Comparison of ENCODE assay signal across 26 mouse cellular contexts in the genomic region with DNA sequence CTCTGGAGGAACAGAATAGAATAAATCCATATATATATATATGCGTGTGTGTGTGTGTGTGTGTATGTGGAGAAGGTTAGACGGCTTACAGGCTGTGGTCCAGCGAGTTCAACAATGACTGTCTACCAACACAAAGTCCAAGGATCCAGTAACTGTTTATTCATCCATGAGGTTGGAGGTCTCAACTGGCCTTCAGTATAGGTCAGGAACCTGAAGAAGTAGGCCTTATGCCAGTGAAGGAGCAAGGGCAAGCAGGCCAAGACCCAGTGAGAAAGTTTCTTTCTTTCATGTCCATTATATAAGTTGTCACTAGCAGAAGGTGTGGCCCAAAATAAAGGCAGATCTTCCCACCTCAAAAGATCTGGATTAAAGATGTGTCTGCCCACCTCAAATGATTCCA. TPM values are rescaled to one million over a fixed set of nuclear protein-coding genes. Genes with fewer than 3 reads are reported as not detected.
DNase-seq lines count a peak whose midpoint lies in the region; ATAC-seq and TF ChIP-seq lines count a peak whose summit lies in the region.
"Had no signal": no experiment of that assay in that cellular context is flagged by ENCODE, and none has a peak within 500 bp of the region (broad histone marks: within the 10 kb centered on the region; RNA-seq: fewer than 3 reads in every experiment).

No protein-coding gene starts in this region.

- H3K4me1 ChIP-seq in kidney, adult 2 months (ENCODE audit: control insufficient read depth, insufficient read depth, low read length): 0 out of 2 replicates have a peak, but pooled peaks cover 4% of the 10 kb centered on the region
- no peaks in the 10 kb centered on the region for H3K4me1 ChIP-seq in liver, adult 2 months (ENCODE audit: control insufficient read depth, insufficient read depth, low read length)
- H3K4me1 ChIP-seq in liver, embryonic 11.5 days (replicated peaks; ENCODE audit: control insufficient read depth, insufficient read depth, low read length): peaks cover 19% of the 10 kb centered on the region
- peaks cover 23 to 76% of the 10 kb centered on the region in 2 experiments for H3K4me1 ChIP-seq in CH12.LX (ENCODE audit: control insufficient read depth in 1 of 2, insufficient read depth in 2 of 2)

- no peak overlapping the region for H3K4me2 ChIP-seq in liver, embryonic 11.5 days
- H3K4me2 ChIP-seq in CH12.LX (ENCODE audit: insufficient read depth, low read depth, poor library complexity, severe bottlenecking): 0 out of 2 replicates have a peak overlapping the region, but pooled peaks have one; percentile 82
- H3K4me2 ChIP-seq: embryonic facial prominence, embryonic 13.5 days; embryonic facial prominence, embryonic 15.5 days; forebrain, embryonic 12.5 days had no signal

- H3K9me3 ChIP-seq in liver, embryonic 11.5 days (ENCODE audit: control insufficient read depth, low read length): no peaks in the 10 kb centered on the region
- no peaks in the 10 kb centered on the region for H3K9me3 ChIP-seq in CH12.LX (replicated peaks; ENCODE audit: low read length)
- H3K9me3 ChIP-seq: embryonic facial prominence, embryonic 13.5 days; embryonic facial prominence, embryonic 15.5 days; forebrain, embryonic 10.5 days; forebrain, embryonic 12.5 days had no signal

- no peak overlapping the region for H3K4me3 ChIP-seq in kidney, adult 2 months (ENCODE audit: insufficient read depth, low read depth, low read length)
- H3K4me3 ChIP-seq in liver, adult 2 months (ENCODE audit: insufficient read depth, low read depth, low read length): no peak overlapping the region
- no peak overlapping the region for H3K4me3 ChIP-seq in liver, embryonic 11.5 days (ENCODE audit: low read depth, low read length)
- H3K4me3 ChIP-seq in CH12.LX (replicated peaks in 1 of 3; ENCODE audit: low read depth in 2 of 3, low read length in 2 of 3, poor library complexity in 1 of 3): no peak overlapping the region
- H3K4me3 ChIP-seq: embryonic facial prominence, embryonic 13.5 days; embryonic facial prominence, embryonic 15.5 days; erythroblast, embryonic 14.5 days; forebrain, embryonic 10.5 days; forebrain, embryonic 12.5 days had no signal

- DNase-seq in heart, adult 11 months: peak; percentile 43
- DNase-seq in heart, adult 9 months (ENCODE audit: low spot score in 2 of 2): no peak
- peak; percentile 62 for DNase-seq in kidney, adult 2 months
- no peak for DNase-seq in kidney, postnatal 14 days
- peak; percentile 6 for DNase-seq in liver, adult 2 months (ENCODE audit: extremely low read depth, low read depth, low spot score)
- no peak for DNase-seq in liver, embryonic 11.5 days (ENCODE audit: low spot score)
- DNase-seq in CH12.LX (ENCODE audit: extremely low read depth): no peak
- DNase-seq: adrenal gland, adult 2 months; adrenal gland, postnatal 10 days; adrenal gland, postnatal 25 days; B cell, adult 2 months; cerebellum, adult 11 months; cerebellum, adult 18-20 months; cerebellum, adult 8-10 months; cerebellum, adult 9-11 months; cerebellum, postnatal 14 days; cerebellum, postnatal 36 days; embryo, embryonic 11 days had no signal

- in situ Hi-C loops in CH12.LX (cut with MboI; ENCODE audit: low pct_ligation_motif_present, low pct_unique_long_range_greater_than_20kb, low sequenced_read_pairs): no loop called here

- H3K9ac ChIP-seq in liver, adult 2 months (ENCODE audit: low read depth, low read length): no peak overlapping the region
- no peak overlapping the region for H3K9ac ChIP-seq in liver, embryonic 11.5 days (ENCODE audit: low read depth, low read length)
- H3K9ac ChIP-seq in CH12.LX (ENCODE audit: insufficient read depth, low read depth): peak overlapping the region; percentile 48; the same call in 1 of the 2 replicates
- H3K9ac ChIP-seq: embryonic facial prominence, embryonic 13.5 days; embryonic facial prominence, embryonic 15.5 days; forebrain, embryonic 12.5 days had no signal

- H3K27ac ChIP-seq in kidney, adult 2 months (ENCODE audit: insufficient read depth, low read depth, low read length): no peak overlapping the region
- H3K27ac ChIP-seq in liver, adult 2 months (replicated peaks; ENCODE audit: insufficient read depth, low read depth, low read length): no peak overlapping the region
- no peak overlapping the region for H3K27ac ChIP-seq in liver, embryonic 11.5 days (ENCODE audit: low read depth, low read length)
- H3K27ac ChIP-seq in CH12.LX (ENCODE audit: insufficient read depth, low read depth): no peak overlapping the region
- H3K27ac ChIP-seq: embryonic facial prominence, embryonic 13.5 days; embryonic facial prominence, embryonic 15.5 days; forebrain, embryonic 10.5 days; forebrain, embryonic 12.5 days had no signal

- TF ChIP-seq EP300 in CH12.LX (IDR thresholded peaks at IDR 0.05; ENCODE audit: low read length): no peak

- TF ChIP-seq CTCF in kidney, adult 2 months (conservative IDR thresholded peaks at IDR 0.05; ENCODE audit: insufficient read depth, insufficient read length, low read depth, low read length): no peak
- no peak for TF ChIP-seq CTCF in liver, adult 2 months (IDR thresholded peaks at IDR 0.05; ENCODE audit: low read depth, low read length)
- TF ChIP-seq CTCF in CH12.LX (conservative IDR thresholded peaks at IDR 0.05 in 1 of 2, IDR thresholded peaks at IDR 0.05 in 1 of 2; ENCODE audit: low read depth in 2 of 2, low read length in 2 of 2): no peak

- no peaks in the 10 kb centered on the region for H3K27me3 ChIP-seq in kidney, adult 2 months (replicated peaks; ENCODE audit: control insufficient read depth, insufficient read depth, low read length)
- no peaks in the 10 kb centered on the region for H3K27me3 ChIP-seq in liver, adult 2 months (ENCODE audit: control insufficient read depth, insufficient read depth, low read length)
- no peaks in the 10 kb centered on the region for H3K27me3 ChIP-seq in liver, embryonic 11.5 days (replicated peaks; ENCODE audit: control insufficient read depth, insufficient read depth, low read length)
- H3K27me3 ChIP-seq in CH12.LX (replicated peaks): no peaks in the 10 kb centered on the region
- H3K27me3 ChIP-seq: embryonic facial prominence, embryonic 13.5 days; embryonic facial prominence, embryonic 15.5 days; forebrain, embryonic 12.5 days had no signal

- ATAC-seq in liver, embryonic 11.5 days (replicated peaks; ENCODE audit: low FRiP score): no peak
- ATAC-seq: CD4-positive, CD25-positive, alpha-beta regulatory T cell, adult 4 months; forebrain, embryonic 14.5 days had no signal

- dilution Hi-C loops in CH12.LX (cut with MboI; ENCODE audit: extremely low pct_ligation_motif_present, extremely low pct_unique_long_range_greater_than_20kb, low sequenced_read_pairs): no loop called here

- peaks cover 28% of the 10 kb centered on the region; the same call in 1 of the 2 replicates for H3K79me2 ChIP-seq in liver, adult 2 months (ENCODE audit: control insufficient read depth, insufficient read depth, low read length)
- peaks cover 83% of the 10 kb centered on the region for H3K79me2 ChIP-seq in CH12.LX (replicated peaks; ENCODE audit: control insufficient read depth, extremely low read depth, insufficient read depth, poor library complexity, severe bottlenecking)

- TF ChIP-seq RAD21 in CH12.LX (IDR thresholded peaks at IDR 0.05; ENCODE audit: low read depth, low read length): no peak

- WGBS in kidney, adult 2 months: 70% methylated on average over 3 of the region's 3 CpGs
- 67% methylated on average over 3 of the region's 3 CpGs for WGBS in liver, adult 2 months
- 83% methylated on average over 3 of the region's 3 CpGs for WGBS in liver, embryonic 11.5 days

- TF ChIP-seq POLR2A in kidney, adult 2 months (IDR thresholded peaks at IDR 0.05; ENCODE audit: low read depth, low read length): no peak
- no peak for TF ChIP-seq POLR2A in liver, adult 2 months (IDR thresholded peaks at IDR 0.05; ENCODE audit: extremely low read depth, insufficient read depth, low read length)
- TF ChIP-seq POLR2A in CH12.LX (IDR thresholded peaks at IDR 0.05; ENCODE audit: low read depth, low read length): no peak

- peaks cover 2% of the 10 kb centered on the region; the same call in 1 of the 2 replicates for H3K36me3 ChIP-seq in kidney, adult 2 months (ENCODE audit: control insufficient read depth, insufficient read depth, low read length)
- H3K36me3 ChIP-seq in liver, adult 2 months (ENCODE audit: control insufficient read depth, insufficient read depth, low read length): peaks cover 22% of the 10 kb centered on the region
- peaks cover 16% of the 10 kb centered on the region for H3K36me3 ChIP-seq in liver, embryonic 11.5 days (ENCODE audit: control insufficient read depth, insufficient read depth, low read length)
- peaks cover 21 to 79% of the 10 kb centered on the region in 2 experiments for H3K36me3 ChIP-seq in CH12.LX (replicated peaks in 1 of 2; ENCODE audit: control insufficient read depth in 1 of 2, insufficient read depth in 1 of 2, low read length in 1 of 2)

RNA-seq across cellular contexts. Expression of a gene that starts 7.0 kb away (rescaled TPM):
- polyA plus RNA-seq in kidney, adult 2 months (2012; rRNA removed): 45.8 and 46.2 TPM in 2 replicates
- 10.6 and 12.1 TPM in 2 replicates for total RNA-seq in liver, adult 2 months (2014; rRNA removed)
- 11.0 and 16.3 TPM in 2 replicates for polyA plus RNA-seq in liver, adult 2 months (2012; rRNA removed)
- 18.7 and 20.4 TPM in 2 replicates for polyA plus RNA-seq in liver, embryonic 11.5 days (2014; fragmentation: Nextera tagmentation; extraction: Ambion mirVana)
- 25.2 and 29.3 TPM in 2 replicates for total RNA-seq in CH12.LX (2012; rRNA removed)
- total RNA-seq in CH12.LX (2014; rRNA removed): 18.6 and 26.9 TPM in 2 replicates
- polyA plus RNA-seq in CH12.LX (2012; ENCODE audit: insufficient read length, low read depth): 44.2 and 50.4 TPM in 2 replicates

RNA-seq across cellular contexts. Expression of a gene that starts 7.1 kb away (rescaled TPM):
- polyA plus RNA-seq in kidney, adult 2 months (2012; rRNA removed): 18.2 and 25.8 TPM in 2 replicates
- 20.9 and 25.0 TPM in 2 replicates for total RNA-seq in liver, adult 2 months (2014; rRNA removed)
- 8.7 and 9.0 TPM in 2 replicates for polyA plus RNA-seq in liver, adult 2 months (2012; rRNA removed)
- 76.8 and 80.2 TPM in 2 replicates for polyA plus RNA-seq in liver, embryonic 11.5 days (2014; fragmentation: Nextera tagmentation; extraction: Ambion mirVana)
- total RNA-seq in CH12.LX (2012; rRNA removed) (30.0 and 30.6 TPM in 2 replicates), CH12.LX (2014; rRNA removed) (59.4 and 61.6 TPM in 2 replicates)
- polyA plus RNA-seq in CH12.LX (2012; ENCODE audit: insufficient read length, low read depth): 32.6 TPM in 2 replicates

RNA-seq across cellular contexts. Expression of a gene that starts 30.0 kb away (rescaled TPM):
- 2.0 and 6.0 TPM in 2 replicates for polyA plus RNA-seq in kidney, adult 2 months (2012; rRNA removed)
- total RNA-seq in liver, adult 2 months (2014; rRNA removed): 0.28 TPM in 1 of 2 replicates, not detected in the other
- not detected in 2 replicates for polyA plus RNA-seq in liver, adult 2 months (2012; rRNA removed)
- polyA plus RNA-seq in liver, embryonic 11.5 days (2014; fragmentation: Nextera tagmentation; extraction: Ambion mirVana): 2.5 and 3.0 TPM in 2 replicates
- 0.13 TPM in 1 of 2 replicates, not detected in the other for total RNA-seq in CH12.LX (2012; rRNA removed)
- 0.21 TPM in 1 of 2 replicates, not detected in the other for total RNA-seq in CH12.LX (2014; rRNA removed)
- 0.23 and 0.70 TPM in 2 replicates for polyA plus RNA-seq in CH12.LX (2012; ENCODE audit: insufficient read length, low read depth)
- polyA plus RNA-seq: erythroblast, embryonic 14.5 days had no signal

RNA-seq across cellular contexts. Expression of a gene that starts 43.0 kb away (rescaled TPM):
- polyA plus RNA-seq in kidney, adult 2 months (2012; rRNA removed): 0.09 and 0.15 TPM in 2 replicates
- 0.34 TPM in 1 of 2 replicates, not detected in the other for total RNA-seq in liver, adult 2 months (2014; rRNA removed)
- polyA plus RNA-seq in liver, adult 2 months (2012; rRNA removed): 0.19 and 0.39 TPM in 2 replicates
- 33.2 and 36.3 TPM in 2 replicates for polyA plus RNA-seq in liver, embryonic 11.5 days (2014; fragmentation: Nextera tagmentation; extraction: Ambion mirVana)
- total RNA-seq in CH12.LX (2012; rRNA removed): not detected in 2 replicates
- not detected in 2 replicates for total RNA-seq in CH12.LX (2014; rRNA removed)
- polyA plus RNA-seq in CH12.LX (2012; ENCODE audit: insufficient read length, low read depth): not detected in 2 replicates
- total RNA-seq: adrenal gland, postnatal 25 days had no signal
- polyA plus RNA-seq: CD4-positive, CD25-positive, alpha-beta regulatory T cell, adult 4 months had no signal

RNA-seq across cellular contexts. Expression of a gene that starts 48.6 kb away (rescaled TPM):
- polyA plus RNA-seq in kidney, adult 2 months (2012; rRNA removed): 0.41 and 0.53 TPM in 2 replicates
- not detected in 2 replicates for total RNA-seq in liver, adult 2 months (2014; rRNA removed)
- polyA plus RNA-seq in liver, adult 2 months (2012; rRNA removed): 0.34 TPM in 1 of 2 replicates, not detected in the other
- 68.1 and 68.7 TPM in 2 replicates for polyA plus RNA-seq in liver, embryonic 11.5 days (2014; fragmentation: Nextera tagmentation; extraction: Ambion mirVana)
- total RNA-seq in CH12.LX (2012; rRNA removed) (not detected in 2 replicates), CH12.LX (2014; rRNA removed) (not detected in 2 replicates)
- polyA plus RNA-seq in CH12.LX (2012; ENCODE audit: insufficient read length, low read depth): not detected in 2 replicates
- total RNA-seq: adrenal gland, adult 2 months; adrenal gland, postnatal 25 days; ES-E14 had no signal
- polyA plus RNA-seq: adrenal gland, adult 2 months; CD4-positive, CD25-positive, alpha-beta regulatory T cell, adult 4 months; forebrain, embryonic 10.5 days had no signal

Comparison
In these comparisons a context has a peak if more than half of its experiments do, and no peak if none do; other contexts are left out.
1. DNase-seq: peak in heart, adult 11 months (single experiment), kidney, adult 2 months (single experiment) and liver, adult 2 months (single experiment); none in heart, adult 9 months (0 of 2), kidney, postnatal 14 days (single experiment), liver, embryonic 11.5 days (single experiment) and CH12.LX (single experiment).